Mouse (Mus musculus): ENCODE results near the gene Tspan12.

Gene Tspan12

DNA sequence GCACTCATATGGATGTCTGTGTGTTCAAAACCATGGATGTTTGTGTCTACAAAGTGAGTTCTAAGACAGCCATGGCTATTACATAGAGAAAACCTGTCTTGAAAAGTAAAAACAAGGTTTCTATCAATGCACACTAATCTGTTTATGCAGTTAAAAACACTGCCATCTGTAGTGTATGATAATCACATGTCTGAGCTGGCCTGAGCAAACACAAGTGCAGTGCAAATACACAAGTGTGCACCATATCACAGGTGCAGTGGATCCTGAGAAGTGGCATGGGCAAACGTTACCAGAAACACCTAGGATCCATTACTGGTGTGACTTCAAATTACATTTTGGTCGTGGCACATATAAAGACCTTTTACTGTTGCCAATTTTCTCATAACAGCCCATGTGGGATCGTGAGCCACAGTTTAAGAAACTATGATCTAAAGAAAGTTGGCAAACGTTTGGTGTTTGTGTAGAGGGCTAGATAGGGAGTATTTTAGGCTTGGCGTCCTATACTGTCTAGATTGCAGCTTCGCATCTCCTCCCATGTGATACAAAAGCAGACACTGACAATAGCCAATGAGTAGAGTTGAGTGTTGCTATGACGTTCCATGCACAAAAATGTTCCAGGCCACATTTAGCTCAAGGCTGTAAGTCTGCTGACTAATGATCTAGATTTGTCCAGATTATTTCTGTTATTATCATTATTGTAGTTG, 78.0 kb downstream of the Tspan12 start:
- DNase-seq (ENCODE audit: low read depth, low spot score) = no peak

DNA sequence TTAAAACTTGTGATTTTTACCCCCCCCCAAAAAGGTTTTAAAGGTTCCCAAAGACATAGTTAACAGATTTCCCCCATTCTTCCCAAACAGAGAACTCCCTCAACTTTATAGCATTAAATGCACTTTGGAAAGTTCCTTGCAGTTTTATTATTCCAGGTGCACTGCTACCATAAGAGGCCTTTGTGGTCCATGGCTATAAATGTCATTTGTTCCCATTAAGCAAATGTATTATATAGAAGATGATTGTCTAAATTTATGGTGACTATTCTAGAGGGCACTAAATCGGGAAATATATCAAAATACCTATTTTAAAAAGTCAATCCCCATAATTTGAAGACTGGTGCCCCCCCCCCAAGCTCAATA, 82.9 kb downstream of the Tspan12 start:
- DNase-seq (ENCODE audit: low read depth, low spot score) = no peak

DNA sequence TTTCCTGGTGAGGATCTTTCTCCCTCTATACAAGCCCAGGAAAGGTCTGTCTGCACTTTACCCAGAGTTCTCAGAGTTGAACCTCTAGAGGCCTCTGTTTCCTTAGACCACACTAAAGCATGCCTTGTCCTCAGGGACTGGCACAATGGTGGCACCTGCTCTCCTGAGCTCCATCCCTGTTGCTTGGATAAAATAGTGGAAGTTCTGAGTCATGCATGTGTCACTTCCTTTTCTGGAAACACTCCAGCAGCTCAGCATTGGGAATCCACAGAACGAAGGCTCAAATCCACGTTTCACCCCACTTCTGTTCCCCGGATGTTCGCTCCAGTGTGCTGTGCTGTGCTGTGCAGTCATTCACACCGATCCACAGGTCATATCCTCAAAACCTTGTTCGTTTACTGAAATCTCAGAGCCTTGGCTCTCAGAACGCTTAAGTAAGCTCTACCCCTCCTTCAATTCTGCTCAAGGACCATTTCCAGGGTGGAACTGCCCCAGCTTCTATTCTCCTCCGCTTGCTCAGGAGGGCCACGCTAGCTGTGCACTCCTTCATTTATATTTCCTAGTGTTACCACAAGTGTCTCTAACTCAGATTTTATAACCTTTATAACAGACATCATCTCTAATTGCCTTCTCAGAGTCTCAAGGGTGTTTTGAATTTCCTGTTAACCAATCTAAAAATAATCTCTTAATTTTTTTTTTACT, 83.4 kb downstream of the Tspan12 start:
- DNase-seq (ENCODE audit: low read depth, low spot score) = no peak

DNA sequence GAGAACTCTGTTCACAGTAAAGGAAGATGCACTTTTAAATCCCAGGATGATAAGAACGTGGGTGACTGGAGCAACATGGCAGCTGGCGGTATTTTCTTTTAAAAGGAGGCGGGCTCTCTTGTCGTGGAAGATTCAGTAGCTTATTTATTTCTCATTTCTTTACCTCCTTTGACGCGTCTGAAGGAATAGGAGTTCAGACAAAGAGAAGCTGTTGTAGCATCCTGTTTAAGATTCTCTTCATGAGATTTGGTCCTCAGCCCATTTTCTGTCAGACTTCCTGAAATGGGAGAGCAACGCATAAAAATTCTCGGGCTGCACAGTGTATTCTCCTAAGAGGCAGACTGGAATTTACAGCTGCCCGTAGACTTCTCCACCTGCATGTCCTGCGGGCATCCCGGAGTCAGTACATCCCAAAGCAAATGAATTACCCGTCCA, 84.5 kb downstream of the Tspan12 start:
- DNase-seq (ENCODE audit: low read depth, low spot score) = no peak

DNA sequence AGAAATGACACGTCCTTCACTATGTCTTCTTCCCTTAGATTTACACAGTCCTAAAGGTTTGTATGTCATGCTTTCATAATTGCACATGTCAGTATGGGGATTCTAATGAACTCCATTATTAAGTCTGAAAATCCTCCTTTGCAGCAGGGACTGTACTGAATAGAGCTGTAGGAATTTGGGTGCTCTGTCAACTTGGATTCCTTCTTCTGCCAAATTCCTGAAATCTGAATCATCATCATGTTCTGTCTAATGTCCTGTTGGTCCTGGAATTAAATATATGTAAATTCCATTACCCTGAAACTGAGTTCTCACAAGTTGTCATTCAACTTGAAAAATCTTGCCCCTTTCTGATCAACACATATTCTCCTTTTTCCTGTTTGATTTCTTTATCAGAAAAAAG, 104.8 kb downstream of the Tspan12 start:
- DNase-seq (ENCODE audit: low read depth, low spot score) = no peak

DNA sequence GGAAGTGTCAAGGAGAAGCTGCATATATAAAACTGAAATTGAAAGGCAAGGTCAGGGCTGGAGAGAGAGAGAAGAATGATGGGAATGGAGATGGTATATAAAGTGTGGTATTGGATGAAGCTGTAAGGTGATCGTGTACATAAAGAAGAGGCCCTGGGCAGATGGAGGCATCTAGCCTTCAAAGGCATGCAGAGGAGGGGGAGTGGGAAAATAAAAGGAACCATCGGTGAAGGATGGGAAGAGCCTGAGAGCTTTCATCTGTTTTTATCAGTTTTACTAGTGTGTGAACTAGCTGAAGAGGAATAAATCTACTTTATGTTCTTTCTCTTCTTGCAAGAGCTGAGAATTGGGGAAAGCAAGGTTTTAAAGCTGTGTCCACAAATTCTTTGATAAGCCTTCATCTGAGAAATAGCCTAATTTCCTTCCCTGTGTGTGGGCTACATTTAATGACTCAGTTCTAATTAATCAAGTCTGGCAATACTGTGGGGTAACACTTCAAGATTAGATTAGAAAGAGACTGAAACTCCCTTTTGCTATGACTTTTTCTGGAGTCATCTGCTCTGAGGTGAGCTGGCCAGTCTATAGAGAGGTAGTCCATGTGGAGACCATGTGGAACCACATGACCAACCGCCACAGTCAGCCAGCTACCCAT, 107.6 kb downstream of the Tspan12 start:
- no peak for DNase-seq (ENCODE audit: low read depth, low spot score)

DNA sequence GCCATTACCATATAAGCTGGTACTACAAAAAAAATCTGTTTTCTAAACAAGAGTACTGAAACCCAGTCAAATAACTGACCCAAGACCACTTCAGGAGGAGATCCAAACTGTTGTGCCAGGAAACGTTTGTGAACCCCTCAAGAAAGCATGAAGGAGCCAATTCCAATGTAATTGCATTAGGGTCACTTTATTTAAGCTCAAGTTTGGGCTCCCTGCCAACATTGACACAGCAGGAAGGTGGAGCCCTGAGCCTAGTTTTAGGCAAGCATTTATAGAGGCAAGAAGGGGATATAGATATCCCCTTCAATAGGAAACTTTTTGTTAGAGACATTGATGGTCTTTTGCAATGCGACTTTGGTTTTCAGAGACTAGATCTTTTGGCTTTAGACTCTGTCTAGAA, 111.7 kb downstream of the Tspan12 start:
- DNase-seq (ENCODE audit: low read depth, low spot score) = no peak

DNA sequence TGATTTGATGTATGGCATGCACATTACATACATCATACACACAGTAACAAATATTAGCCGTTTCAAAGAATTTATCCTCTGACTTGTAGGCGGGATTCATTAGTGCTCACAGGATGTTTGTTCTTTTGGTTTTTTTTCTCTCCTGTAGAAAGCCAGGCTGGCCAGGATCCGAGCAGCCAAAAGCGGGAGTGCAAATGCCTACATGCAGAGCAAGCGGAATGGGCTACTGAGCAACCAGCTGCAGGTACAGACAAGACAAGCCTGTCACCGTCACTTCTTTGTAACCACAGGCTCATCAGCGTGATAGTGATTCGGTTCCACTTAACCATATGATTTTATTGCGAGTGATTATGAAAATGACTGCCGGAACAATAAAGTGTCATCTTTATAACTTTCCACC, 130.1 kb downstream of the Tspan12 start:
- no peak for DNase-seq (ENCODE audit: low read depth, low spot score)

Measured in c-Kit-negative CD71-positive TER-119-positive erythroid progenitor cells, embryonic 14.5 days (primary cell).